Mouse (Mus musculus) erythroblast, embryonic 14.5 days (primary cell): Measurements from ENCODE around the gene Zcchc24.

ENCODE experiments used
- GATA1 ChIP-seq: IDR thresholded peaks from 2 replicates; pipeline ENCODE4 v1.6.1; 2012; ENCODE audit warnings: low read length, inconsistent platforms, mixed read lengths
- TAL1 ChIP-seq: IDR thresholded peaks from 3 replicates; pipeline ENCODE4 v1.6.1; 2012; ENCODE audit warnings: low read length, inconsistent platforms, mixed read lengths

- no peak for TF ChIP-seq TAL1
- no peak for TF ChIP-seq GATA1
Measured at GRCm38 (mm10) chr14:25750448-25751015, 18.3 kb downstream of the Zcchc24 start.
